Mouse (Mus musculus) lung, embryonic 14.5 days (tissue): ENCODE data around the gene Nfyb. TPM values are rescaled to one million over a fixed set of nuclear protein-coding genes. Genes with fewer than 3 reads are reported as not detected.

Source experiments
- ATAC-seq: fragments of 200-750 bp; cut with Nextera tagmentation; 2 replicates; pipeline ENCODE4 v1.8.0; 2017; ENCODE audit warnings: mild to moderate bottlenecking, moderate TSS enrichment, moderate library complexity; ENCODE audit not compliant: insufficient read depth
- DNase-seq: peaks from one replicate; pipeline ENCODE4 v3.0.0-alpha.2; 2015
- H3K27ac ChIP-seq: fragments of 300-500 bp; sonication (generic); 2 replicates; pipeline ENCODE4 v1.5.1; 2014; ENCODE audit warnings: low read depth, mild to moderate bottlenecking, moderate library complexity
- H3K27me3 ChIP-seq: fragments of 300-500 bp; sonication (generic); 2 replicates; pipeline ENCODE4 v1.6.1; 2014; ENCODE audit warnings: low read length, control low read depth; ENCODE audit not compliant: insufficient read depth
- H3K36me3 ChIP-seq: fragments of 300-500 bp; sonication (generic); 2 replicates; pipeline ENCODE4 v1.6.1; 2014; ENCODE audit warnings: control low read depth; ENCODE audit not compliant: insufficient read depth
- H3K4me1 ChIP-seq: fragments of 300-500 bp; sonication (generic); 2 replicates; pipeline ENCODE4 v1.6.1; 2014; ENCODE audit warnings: antibody characterized with exemption, control low read depth; ENCODE audit not compliant: insufficient read depth
- H3K4me2 ChIP-seq: fragments of 300-500 bp; sonication (generic); 2 replicates; pipeline ENCODE4 v1.6.1; 2014; ENCODE audit warnings: mild to moderate bottlenecking
- H3K4me3 ChIP-seq: fragments of 300-500 bp; sonication (generic); 2 replicates; pipeline ENCODE4 v1.5.1; 2014; ENCODE audit warnings: low read depth, low read length
- H3K9ac ChIP-seq: fragments of 300-500 bp; sonication (generic); 2 replicates; pipeline ENCODE4 v1.6.1; 2014
- H3K9me3 ChIP-seq: fragments of 300-500 bp; sonication (generic); 2 replicates; pipeline ENCODE4 v1.6.1; 2016; ENCODE audit warnings: low read depth, low read length, control low read depth
- CTCF ChIP-seq: IDR thresholded peaks from 2 replicates; pipeline ENCODE4 v1.5.1; 2016; ENCODE audit warnings: antibody characterized with exemption, low read depth
- WGBS: fragments of 180-500 bp; shearing (Covaris S2); extraction: QIAGEN DNeasy Blood & Tissue Kit; methylation state at CpG from one replicate; pipeline ENCODE4 v1.1.7; 2014; 5-methylcytosine and 5-hydroxymethylcytosine counted together
- polyA plus RNA-seq: library from polyadenylated mRNA; unstranded; fragments of >200 nt; fragmentation: Nextera tagmentation; extraction: Ambion mirVana; gene quantifications from 2 replicates; pipeline ENCODE4 v1.2.1, GENCODE M21; 2014

The Nfyb gene
- 52.0 and 53.2 TPM in 2 replicates for polyA plus RNA-seq

DNA sequence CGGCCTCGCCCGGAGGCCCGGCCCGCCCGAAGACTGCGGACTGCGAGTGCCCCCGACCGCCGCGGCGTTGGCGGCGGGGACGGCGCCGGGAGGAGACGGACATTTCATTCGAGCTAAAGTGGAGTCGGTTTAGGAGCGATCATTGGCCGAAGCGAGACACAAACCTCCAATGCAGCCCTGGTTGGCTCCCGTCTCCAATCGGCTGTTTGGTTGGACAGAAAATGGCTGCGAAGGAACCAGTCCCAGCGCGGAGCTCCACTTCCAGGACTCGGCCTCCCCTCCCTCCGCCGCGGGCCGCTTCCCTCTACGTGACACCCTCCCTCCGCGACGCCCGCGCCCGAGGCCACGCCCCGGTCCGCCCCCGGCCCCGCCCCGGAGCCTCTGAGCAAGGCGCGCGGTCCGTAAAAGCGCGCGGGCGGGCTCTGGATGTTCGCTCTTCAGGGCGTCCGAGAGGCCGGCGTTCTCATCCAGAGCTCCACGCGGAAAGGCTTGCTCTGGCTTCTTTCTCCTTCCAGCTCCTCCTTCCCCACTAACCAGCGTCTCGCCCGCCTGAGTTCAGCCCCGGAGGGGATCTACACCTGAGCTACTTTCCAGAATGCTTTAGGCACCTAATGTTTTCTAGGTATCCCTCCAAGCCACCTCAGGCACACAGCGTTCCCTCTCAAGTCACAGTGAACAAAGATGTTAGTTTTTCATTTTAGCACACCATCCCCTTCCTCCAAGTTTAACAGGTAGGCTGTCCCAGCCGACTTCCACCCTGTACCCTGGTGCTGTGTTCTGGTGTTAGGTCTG lies at the start of gene Nfyb:
Gene Nfyb (minus strand): TSS at position 305 of the 792 bp plus-strand sequence.
- no peak for TF ChIP-seq CTCF
- WGBS = under 1% methylated on average over 64 of the region's 68 CpGs
- peak within 1 kb of the TSS; percentile 99 for H3K9ac ChIP-seq
- peak within 1 kb of the TSS; percentile 100 for H3K27ac ChIP-seq
- no peaks in the 10 kb centered on the region for H3K27me3 ChIP-seq
- H3K9me3 ChIP-seq = no peaks in the 10 kb centered on the region
- peak; percentile 97 for DNase-seq
- H3K4me1 ChIP-seq = 0 out of 2 replicates have a peak, but pooled peaks cover 7% of the 10 kb centered on the region
- H3K36me3 ChIP-seq = peaks cover 23% of the 10 kb centered on the region
- H3K4me3 ChIP-seq = peak within 1 kb of the TSS; percentile 91
- ATAC-seq = peak; percentile 97
- H3K4me2 ChIP-seq = peak within 1 kb of the TSS; percentile 76

DNA sequence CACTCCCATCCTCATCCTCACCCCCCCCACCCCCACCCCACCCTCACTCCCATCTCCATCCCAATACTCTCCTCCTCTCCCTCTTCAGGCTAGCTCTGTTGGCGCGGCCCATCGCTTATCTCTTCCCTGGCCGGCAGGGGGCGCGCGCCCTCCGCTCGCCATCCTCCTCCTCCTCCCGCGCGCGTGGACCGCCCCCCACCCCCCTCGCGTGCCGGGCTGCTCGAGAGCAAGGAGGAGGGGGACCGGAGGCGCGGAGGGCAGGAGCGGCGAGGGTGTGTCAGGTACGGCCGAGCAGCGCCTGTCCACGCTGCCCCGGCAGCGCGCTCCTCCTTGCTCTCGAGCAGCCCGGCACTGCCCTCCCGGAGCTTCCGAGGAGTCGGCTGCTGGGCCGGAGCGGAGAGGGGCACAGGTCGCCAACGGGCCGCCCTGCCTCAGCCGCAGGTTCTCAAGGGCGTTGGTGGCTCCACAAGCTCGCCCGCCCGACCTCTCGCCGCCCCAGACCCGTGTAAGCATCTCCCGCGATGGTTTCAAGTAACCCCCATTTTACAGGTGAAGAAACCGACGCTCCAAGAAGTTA lies 48.0 kb upstream of the Nfyb start:
- Histone ChIP-seq H3K9me3 (no peaks in the 10 kb centered on the region), H3K36me3 (no peaks in the 10 kb centered on the region), H3K4me2 (peak overlapping the region; percentile 74), H3K27me3 (no peaks in the 10 kb centered on the region), H3K27ac (no peak overlapping the region), H3K4me1 (peaks cover 5% of the 10 kb centered on the region; the same call in 1 of the 2 replicates), H3K4me3 (peak overlapping the region; percentile 50), H3K9ac (peak overlapping the region; percentile 49)
- 5% methylated on average over 39 of the region's 52 CpGs for WGBS
- DNase-seq (peak; percentile 84), ATAC-seq (peak; percentile 77)
- TF ChIP-seq CTCF = peak; percentile 74

DNA sequence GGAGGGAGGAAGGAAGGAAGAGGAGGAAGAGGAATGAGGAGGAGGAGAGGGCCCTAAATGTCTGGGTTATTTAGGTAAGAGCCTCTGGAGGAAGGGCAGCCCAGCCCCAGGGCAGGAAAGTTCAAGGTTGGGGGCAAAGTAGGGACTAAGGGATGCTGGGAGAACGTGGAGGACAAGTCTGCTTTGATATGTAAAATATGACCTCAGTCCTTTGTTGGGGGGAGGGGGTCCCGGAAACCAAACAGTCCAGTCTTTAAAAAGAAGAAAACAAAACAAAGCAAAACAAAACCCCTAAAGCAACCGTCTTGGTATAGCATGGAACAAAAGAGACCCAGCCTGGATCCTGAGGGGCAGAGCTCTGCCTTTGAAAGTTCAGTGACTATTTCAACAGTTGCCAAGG lies 45.4 kb upstream of the Nfyb start:
- no peaks in the 10 kb centered on the region for H3K27me3 ChIP-seq
- H3K4me1 ChIP-seq = peaks cover 3% of the 10 kb centered on the region; the same call in 1 of the 2 replicates
- H3K4me3 ChIP-seq = no peak overlapping the region
- no peak overlapping the region for H3K27ac ChIP-seq
- H3K9me3 ChIP-seq = no peaks in the 10 kb centered on the region
- H3K9ac ChIP-seq = no peak overlapping the region
- 34% methylated on average over 3 of the region's 3 CpGs for WGBS
- ATAC-seq = no peak
- no peak for DNase-seq
- no peak for TF ChIP-seq CTCF
- no peak overlapping the region for H3K4me2 ChIP-seq
- no peaks in the 10 kb centered on the region for H3K36me3 ChIP-seq

DNA sequence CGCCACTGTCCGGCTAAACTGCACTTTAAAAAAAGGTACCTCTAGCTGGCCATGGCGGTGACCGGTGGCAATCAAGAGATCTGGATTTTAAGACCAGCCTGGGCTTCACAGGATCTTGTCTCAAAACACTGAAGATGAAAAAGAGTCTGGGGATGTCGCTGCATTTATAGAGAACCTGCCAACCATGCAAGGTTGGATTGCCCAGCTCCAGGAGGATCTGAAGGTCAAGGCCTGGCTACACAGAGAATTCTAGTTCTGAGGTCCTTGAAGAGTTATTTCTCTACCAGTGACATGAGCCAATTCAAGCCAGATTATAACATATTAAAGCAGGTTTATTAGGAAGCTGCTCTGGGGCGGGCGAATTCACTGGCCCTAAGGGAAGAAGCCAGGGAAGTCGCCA lies 44.9 kb upstream of the Nfyb start:
- no peaks in the 10 kb centered on the region for H3K9me3 ChIP-seq
- no peak for TF ChIP-seq CTCF
- H3K36me3 ChIP-seq = no peaks in the 10 kb centered on the region
- ATAC-seq (no peak), DNase-seq (no peak)
- H3K4me1 ChIP-seq = peaks cover 3% of the 10 kb centered on the region; the same call in 1 of the 2 replicates
- no peak overlapping the region for H3K27ac ChIP-seq
- H3K4me3 ChIP-seq = no peak overlapping the region
- no peak overlapping the region for H3K4me2 ChIP-seq
- no peak overlapping the region for H3K9ac ChIP-seq
- H3K27me3 ChIP-seq = no peaks in the 10 kb centered on the region
- 85% methylated on average over 8 of the region's 8 CpGs for WGBS

DNA sequence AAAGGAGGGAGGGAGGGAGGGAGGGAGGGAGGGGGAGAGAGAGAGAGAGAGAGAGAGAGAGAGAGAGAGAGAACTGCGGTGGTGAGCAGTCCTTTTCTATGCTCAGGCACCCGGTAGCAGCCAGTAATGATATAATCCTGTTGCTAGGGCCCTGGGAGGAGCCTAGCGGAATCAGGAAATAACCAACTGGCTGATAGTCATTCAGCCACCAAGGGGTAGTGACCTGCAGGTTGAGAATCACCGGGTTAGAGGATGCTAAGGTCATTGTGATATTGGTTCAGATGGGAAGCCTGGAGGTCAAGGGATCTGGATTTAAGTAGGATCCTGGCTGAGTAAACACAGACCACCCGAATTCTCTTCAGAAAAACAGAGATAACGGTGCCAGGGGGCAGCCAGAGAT lies 44.2 kb upstream of the Nfyb start:
- Histone ChIP-seq H3K4me1 (peaks cover 3% of the 10 kb centered on the region; the same call in 1 of the 2 replicates), H3K4me3 (no peak overlapping the region), H3K27me3 (no peaks in the 10 kb centered on the region), H3K4me2 (no peak overlapping the region), H3K36me3 (no peaks in the 10 kb centered on the region), H3K9me3 (no peaks in the 10 kb centered on the region), H3K9ac (no peak overlapping the region), H3K27ac (no peak overlapping the region)
- ATAC-seq = no peak
- DNase-seq = no peak
- 29% methylated on average over 6 of the region's 6 CpGs for WGBS
- TF ChIP-seq CTCF = no peak

- H3K27me3 ChIP-seq = no peaks in the 10 kb centered on the region
- DNase-seq (no peak), ATAC-seq (no peak)
- H3K4me1 ChIP-seq = peaks cover 3% of the 10 kb centered on the region; the same call in 1 of the 2 replicates
- H3K36me3 ChIP-seq = no peaks in the 10 kb centered on the region
- H3K9me3 ChIP-seq = no peaks in the 10 kb centered on the region
- no peak for TF ChIP-seq CTCF
- no peak overlapping the region for H3K27ac ChIP-seq
- no peak overlapping the region for H3K4me2 ChIP-seq
- H3K4me3 ChIP-seq = no peak overlapping the region
- H3K9ac ChIP-seq = no peak overlapping the region
- 57% methylated on average over 7 of the region's 7 CpGs for WGBS
Observed at GRCm38 (mm10) chr10:82807238-82807637, 43.3 kb upstream of the Nfyb start.

GRCm38 (mm10) chr10:82806414-82806813 lies 42.5 kb upstream of the Nfyb start:
- no peaks in the 10 kb centered on the region for H3K9me3 ChIP-seq
- TF ChIP-seq CTCF = no peak
- WGBS = 46% methylated on average over 8 of the region's 8 CpGs
- DNase-seq (no peak), ATAC-seq (no peak)
- H3K4me3 ChIP-seq = no peak overlapping the region
- H3K4me1 ChIP-seq = peaks cover 3% of the 10 kb centered on the region; the same call in 1 of the 2 replicates
- H3K27me3 ChIP-seq = no peaks in the 10 kb centered on the region
- H3K27ac ChIP-seq = no peak overlapping the region
- no peak overlapping the region for H3K4me2 ChIP-seq
- no peak overlapping the region for H3K9ac ChIP-seq
- H3K36me3 ChIP-seq = no peaks in the 10 kb centered on the region
